Mouse (Mus musculus) ZHBTc4 (cell line): ENCODE measurements around the gene Gm20388.

Source experiments
- DNase-seq: peaks from one replicate; pipeline ENCODE4 v3.0.0-alpha.2; 2011; ENCODE audit warnings: low read depth, low spot score

Gene Gm20388

DNA sequence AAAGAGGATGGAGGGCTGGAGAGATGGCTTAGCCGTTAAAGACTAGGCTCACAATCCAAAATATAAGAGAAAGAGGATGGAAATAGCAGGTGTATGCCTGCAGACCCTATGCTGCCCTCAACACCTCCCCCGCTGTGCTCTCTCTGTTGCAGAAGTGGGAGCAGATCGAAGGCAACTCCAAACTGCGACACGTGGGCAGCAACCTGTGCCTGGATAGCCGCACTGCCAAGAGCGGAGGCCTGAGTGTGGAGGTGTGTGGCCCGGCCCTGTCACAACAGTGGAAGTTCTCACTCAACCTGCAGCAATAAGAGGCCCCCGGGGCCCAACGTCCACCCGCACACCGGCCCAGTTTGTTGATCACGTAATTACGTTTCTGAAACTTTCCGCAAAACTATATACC, 4432.5 kb downstream of the Gm20388 start:
- DNase-seq: no peak

GRCm38 (mm10) chr8:124343991-124344390, 4433.4 kb downstream of the Gm20388 start:
- no peak for DNase-seq

DNA sequence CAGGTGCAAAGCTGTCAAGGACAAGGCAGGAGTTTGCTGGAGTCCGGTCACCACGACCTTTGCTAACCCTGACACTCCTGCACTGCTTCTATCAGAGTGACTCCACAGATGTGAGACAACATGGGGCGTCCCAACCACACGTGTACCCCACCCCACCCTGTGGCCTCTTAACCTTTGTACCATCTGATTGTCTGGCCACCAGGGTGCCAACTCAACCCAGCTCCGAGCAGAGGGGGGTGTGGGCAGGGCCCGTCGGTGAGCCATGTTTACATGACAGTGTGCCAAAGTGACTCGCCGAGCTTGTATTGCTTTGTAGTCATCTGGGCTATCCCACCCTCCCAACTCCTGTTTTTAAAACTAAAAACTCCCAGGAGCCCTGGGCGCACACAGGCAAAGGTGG, 4434.5 kb downstream of the Gm20388 start:
- no peak for DNase-seq

DNA sequence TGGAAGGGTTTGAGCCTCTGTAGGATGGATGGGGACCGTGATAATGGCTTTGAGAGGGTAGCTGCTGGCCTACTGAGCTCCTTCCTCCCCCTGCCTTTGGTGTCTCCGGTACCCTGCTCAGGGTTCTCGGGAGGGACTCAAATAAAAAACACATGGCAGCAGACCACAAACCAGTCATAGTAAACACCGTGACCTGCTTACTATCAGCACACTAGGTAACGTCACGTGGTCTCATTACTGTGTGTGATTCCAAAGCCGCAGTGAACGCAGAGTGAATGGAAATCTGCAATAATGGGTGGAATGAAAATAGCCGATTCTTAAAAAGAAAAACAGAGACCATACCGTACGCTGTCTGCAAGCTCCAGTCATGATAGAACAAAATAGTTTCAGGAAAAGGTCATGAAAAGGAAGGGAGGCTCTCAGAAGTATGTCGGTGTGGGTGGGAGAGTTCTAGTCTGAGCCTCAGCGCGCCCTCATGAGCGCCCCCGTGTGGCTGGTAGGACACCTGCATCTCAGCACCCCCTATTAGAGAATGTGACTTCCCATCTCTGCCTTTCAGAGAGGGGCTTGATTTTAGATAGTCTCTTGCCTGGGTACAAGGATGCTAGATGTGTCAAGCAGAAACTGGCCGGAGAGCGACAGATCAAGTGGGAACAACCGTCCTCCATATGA, 4436.3 kb downstream of the Gm20388 start:
- DNase-seq: peak; percentile 77

- no peak for DNase-seq
Observed at GRCm38 (mm10) chr8:124348087-124348486, 4437.4 kb downstream of the Gm20388 start.

DNA sequence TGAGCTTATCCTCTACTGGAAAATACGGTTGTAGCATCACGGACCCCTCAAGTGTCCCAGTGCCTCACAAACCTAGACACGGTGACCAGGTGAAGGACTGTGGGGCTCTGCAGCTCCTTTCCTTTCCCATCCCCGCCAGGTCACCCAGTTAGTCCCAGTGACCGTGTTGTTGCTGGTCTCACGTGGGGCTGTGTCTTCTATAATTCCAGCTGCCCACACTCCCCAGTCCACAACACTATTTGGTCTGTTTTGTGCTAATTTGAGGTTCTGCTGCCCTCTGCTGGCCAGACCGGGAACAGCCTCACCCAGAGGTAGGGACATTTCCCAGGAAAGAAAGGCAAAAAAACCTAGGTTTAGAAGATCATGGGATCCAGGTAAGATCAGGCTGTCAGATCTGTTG, 4439.0 kb downstream of the Gm20388 start:
- peak; percentile 74 for DNase-seq

DNA sequence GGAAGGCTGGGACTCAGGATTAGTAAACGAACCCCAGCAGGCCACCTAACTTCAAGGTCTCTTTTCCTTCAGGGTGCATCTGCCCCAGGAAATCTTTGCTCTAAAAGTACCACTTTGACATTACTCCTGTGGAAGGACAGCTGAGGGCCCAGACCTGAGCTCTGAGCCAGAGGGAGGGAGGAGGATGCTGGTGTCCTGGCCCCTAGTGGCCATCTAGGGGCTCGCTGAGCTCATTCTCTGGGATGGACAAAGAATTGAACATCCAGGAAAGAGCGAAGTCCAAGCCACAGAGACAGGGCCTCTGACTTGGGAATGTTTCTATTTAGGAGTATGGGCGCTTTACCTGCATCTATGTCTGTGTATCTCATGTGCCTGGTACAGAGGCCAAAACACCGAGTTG, 4441.0 kb downstream of the Gm20388 start:
- DNase-seq: no peak

DNA sequence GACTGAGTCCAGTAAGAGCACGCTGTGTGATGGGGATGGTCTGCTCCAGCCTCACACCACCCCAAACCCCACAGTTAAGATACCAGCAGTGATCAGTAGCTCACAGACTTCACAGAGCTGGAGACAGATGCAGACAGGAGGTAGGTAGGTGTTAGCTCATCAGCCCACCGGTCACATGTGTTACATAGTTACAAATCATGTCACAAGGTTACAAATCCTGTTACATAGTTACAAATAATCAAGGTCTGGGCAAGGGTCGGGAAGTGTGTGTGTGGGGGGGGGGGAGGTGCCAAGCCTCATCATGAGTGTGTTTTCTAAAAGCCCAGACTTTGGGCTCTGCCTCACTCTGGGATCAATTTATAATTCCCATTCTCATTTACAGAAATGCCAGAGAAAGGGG, 4450.3 kb downstream of the Gm20388 start:
- no peak for DNase-seq

DNA sequence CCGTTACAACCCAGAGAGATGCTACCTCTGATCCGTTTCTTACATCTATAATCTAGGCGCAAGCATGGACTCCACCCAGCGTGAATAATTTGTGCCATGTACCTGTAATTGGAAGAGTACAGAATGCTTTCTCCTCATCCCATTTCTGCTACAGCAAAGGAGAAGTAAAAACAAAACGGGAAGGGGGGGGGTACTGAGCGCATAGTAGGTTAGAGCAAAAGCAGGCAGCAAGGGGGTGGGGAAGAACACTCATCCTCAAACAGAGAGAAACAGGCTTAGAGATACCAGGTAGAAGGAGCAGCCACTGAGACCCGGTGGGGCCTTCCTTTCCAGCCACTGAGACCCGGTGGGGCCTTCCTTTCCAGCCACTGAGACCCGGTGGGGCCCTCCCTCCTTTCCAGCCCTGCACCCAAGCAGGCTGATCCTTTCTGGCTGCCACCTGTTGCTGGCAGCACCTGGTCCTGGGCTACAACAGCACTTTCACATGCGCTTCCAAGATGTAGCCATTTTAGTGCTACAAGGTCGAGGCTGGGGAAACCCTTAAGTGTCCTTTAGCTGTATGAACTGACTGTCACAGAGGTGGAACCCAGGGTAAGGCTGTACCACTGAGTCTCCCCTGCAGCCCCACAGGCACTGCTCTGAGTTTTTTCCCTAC, 4451.3 kb downstream of the Gm20388 start:
- DNase-seq: no peak

DNA sequence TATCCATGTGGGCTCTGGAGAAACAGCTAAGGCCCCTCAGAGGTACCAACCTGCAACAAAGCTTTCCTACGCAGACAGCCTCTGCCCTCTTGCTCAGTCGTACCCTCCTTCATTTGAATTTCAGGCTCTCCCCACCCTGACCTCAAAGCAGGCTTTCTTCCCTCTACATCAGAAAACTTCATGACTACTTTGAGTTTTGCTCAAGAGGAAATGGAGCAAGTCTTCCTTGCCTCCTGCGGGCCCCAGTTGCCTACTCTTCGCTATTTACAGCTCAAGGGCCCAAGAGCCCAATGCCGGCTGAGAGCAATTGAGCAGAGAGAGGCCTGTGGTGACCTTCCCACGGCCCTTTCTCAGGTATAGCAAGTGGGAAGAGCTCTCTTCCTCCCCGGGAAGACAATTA, 4451.9 kb downstream of the Gm20388 start:
- DNase-seq: no peak

- no peak for DNase-seq
Observed at GRCm38 (mm10) chr8:124363337-124363736, 4452.7 kb downstream of the Gm20388 start.

GRCm38 (mm10) chr8:124368213-124368612, 4457.6 kb downstream of the Gm20388 start:
- peak; percentile 73 for DNase-seq

DNA sequence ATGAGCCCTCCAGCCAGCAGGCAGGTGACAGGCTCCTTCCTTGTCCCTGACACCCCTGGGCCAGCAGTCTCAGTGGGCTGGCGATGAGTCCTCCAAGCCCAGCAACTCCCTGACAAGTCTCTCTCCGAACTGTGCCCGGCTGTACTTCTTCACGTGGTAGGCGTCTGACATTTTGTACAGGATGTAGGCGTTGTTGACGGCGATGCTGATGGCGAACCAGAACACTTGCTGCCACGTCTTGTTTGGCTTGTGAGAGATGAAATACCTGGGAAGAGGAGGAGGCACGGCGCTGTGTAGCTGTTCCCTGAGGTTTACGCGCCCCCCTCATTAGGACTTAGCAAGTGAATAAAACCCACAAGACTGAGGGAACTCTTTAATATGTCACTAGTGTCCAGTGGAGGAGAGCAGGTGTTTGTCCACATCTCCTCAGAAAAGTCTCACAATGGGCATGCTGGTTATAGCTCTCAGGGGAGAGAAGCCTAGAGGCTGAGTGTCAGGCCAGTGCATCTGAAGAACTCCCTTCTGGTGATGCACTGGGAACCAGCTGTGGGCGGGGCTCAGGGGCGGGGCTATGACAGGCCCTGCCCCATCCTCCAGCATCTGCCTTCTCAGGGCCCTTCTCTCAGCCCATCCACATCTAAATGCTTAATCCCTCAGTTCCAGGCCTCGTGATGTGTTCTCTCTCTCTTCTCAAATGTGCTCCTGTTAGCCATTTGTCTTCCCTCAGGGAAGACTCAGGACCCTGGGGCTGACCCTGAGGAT, 4460.0 kb downstream of the Gm20388 start:
- peak; percentile 77 for DNase-seq

DNA sequence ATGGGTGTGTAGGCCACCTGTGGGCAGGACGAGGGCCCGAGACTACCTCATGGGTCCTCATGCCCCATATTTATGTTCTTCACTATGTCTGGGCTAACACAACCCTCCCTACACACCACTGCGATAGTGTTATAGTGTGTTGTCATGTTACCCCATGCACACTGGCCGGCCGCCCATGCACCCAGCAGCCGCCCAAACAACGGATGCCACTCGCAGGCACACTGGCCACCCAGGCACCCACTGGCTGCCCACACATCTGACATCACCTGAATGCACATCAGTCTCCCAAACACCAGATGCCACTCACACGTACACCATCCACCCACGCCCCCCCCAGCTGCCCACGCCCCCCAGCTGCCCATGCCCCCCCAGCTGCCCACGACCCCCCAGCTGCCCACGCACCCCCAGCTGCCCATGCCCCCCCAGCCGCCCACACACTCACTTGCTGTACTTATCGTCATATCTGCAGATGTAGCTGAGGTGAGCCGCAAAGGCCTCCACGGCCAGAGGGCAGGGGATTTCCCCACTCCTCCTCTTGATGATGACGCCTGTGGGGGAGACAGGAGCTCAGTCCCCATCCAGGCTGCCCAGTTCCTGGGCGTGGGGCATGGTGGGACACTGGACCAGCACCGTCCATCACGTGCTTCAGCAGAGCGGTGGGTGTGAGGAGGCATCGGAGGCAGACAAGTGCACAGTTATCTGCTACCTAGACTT, 4460.9 kb downstream of the Gm20388 start:
- no peak for DNase-seq

GRCm38 (mm10) chr8:124373753-124374152, 4463.1 kb downstream of the Gm20388 start:
- DNase-seq: no peak

DNA sequence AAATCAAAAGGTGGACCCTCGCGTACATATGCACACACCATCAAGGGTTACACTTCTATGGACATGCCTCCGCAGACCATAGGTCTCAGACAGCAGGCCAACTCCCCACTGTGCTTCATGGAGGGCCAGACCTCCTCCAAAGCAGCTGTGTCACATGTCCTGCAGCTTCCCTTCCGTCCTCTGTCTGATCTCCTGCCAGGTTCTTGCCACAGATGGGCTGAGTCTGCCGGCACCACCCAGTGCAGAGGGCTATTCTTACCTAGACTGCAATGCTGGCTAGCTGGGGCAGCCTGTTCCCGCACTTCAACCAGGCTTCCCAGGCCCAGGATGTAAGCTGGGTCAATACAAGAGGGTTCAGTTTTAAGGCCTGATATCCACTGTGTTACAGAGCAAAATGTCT, 4464.5 kb downstream of the Gm20388 start:
- no peak for DNase-seq

GRCm38 (mm10) chr8:124375727-124376126, 4465.1 kb downstream of the Gm20388 start:
- DNase-seq: no peak

DNA sequence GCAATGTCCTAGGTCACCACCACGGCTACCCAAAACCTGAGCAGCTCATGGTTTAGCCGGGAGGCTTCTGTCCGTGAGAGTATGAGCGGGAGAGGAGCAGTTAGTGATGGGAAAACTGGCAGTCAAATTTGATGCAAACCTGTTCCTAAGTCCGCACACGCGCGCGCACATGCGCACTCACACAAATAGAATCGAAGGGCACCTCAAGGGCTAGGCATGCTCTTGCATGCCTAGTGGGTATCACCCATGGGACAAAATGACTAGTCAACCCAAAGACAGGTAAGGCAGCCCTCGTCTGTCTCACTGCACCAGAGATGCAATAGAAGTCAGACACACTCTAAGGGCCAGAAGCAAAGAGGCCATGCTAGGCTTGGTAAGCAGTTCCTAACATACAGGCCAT, 4465.8 kb downstream of the Gm20388 start:
- no peak for DNase-seq

- DNase-seq: no peak
Observed at GRCm38 (mm10) chr8:124379289-124379688, 4468.6 kb downstream of the Gm20388 start.

GRCm38 (mm10) chr8:124382235-124382634, 4471.6 kb downstream of the Gm20388 start:
- DNase-seq: no peak

- no peak for DNase-seq
Observed at GRCm38 (mm10) chr8:124384336-124384735, 4473.7 kb downstream of the Gm20388 start.
